Mouse (Mus musculus) bone marrow macrophage, adult 2 months (primary cell): Measurements from ENCODE around the gene Npc1l1.

Experiments used
- CTCF ChIP-seq: IDR thresholded peaks from 2 replicates; pipeline ENCODE4 v1.5.1; 2012; ENCODE audit warnings: low read depth, mild to moderate bottlenecking, low read length, moderate library complexity
- POLR2A ChIP-seq: IDR thresholded peaks from 2 replicates; pipeline ENCODE4 v1.6.1; 2012; ENCODE audit warnings: mild to moderate bottlenecking, low read depth, low read length, borderline replicate concordance

- TF ChIP-seq CTCF = no peak
- no peak for TF ChIP-seq POLR2A
Measured at GRCm38 (mm10) chr11:6165391-6166081, 64.4 kb downstream of the Npc1l1 start.
